Mouse (Mus musculus): Measurements from ENCODE around the gene Fastkd3.

- TF ChIP-seq CTCF (IDR thresholded peaks at IDR 0.05 in 2 of 3, conservative IDR thresholded peaks at IDR 0.05 in 1 of 3; ENCODE audit: control insufficient read depth in 1 of 3, insufficient read depth in 1 of 3, low read depth in 2 of 3, low read length in 3 of 3, poor library complexity in 1 of 3, severe bottlenecking in 1 of 3) (no peak), POLR2A (IDR thresholded peaks at IDR 0.05; ENCODE audit: control insufficient read depth in 1 of 2, insufficient read depth in 1 of 2, low read depth in 1 of 2, low read length in 2 of 2, poor library complexity in 1 of 2) (no peak), CHD2 (IDR thresholded peaks at IDR 0.05; ENCODE audit: low read length) (no peak)
Observed at GRCm38 (mm10) chr13:68574398-68574797, 7.6 kb upstream of the Fastkd3 start.

All from MEL (cell line).